Mouse (Mus musculus) cerebellum, adult 2 months (tissue): ENCODE measurements around the gene Fndc3a.
A peak's percentile ranks its signal among the peaks of the same experiment; 100 is the strongest.

ENCODE experiments used
- CTCF ChIP-seq: fragments of 200-500 bp; IDR thresholded peaks from 2 replicates; pipeline ENCODE4 v1.5.1; 2011; ENCODE audit warnings: low read depth, mild to moderate bottlenecking, control low read depth, low read length, moderate library complexity, borderline replicate concordance; ENCODE audit not compliant: insufficient read depth
- POLR2A ChIP-seq: fragments of 200-500 bp; IDR thresholded peaks from 2 replicates; pipeline ENCODE4 v1.6.1; 2011; ENCODE audit warnings: low read length, control low read depth, borderline replicate concordance; ENCODE audit not compliant: insufficient read depth

DNA sequence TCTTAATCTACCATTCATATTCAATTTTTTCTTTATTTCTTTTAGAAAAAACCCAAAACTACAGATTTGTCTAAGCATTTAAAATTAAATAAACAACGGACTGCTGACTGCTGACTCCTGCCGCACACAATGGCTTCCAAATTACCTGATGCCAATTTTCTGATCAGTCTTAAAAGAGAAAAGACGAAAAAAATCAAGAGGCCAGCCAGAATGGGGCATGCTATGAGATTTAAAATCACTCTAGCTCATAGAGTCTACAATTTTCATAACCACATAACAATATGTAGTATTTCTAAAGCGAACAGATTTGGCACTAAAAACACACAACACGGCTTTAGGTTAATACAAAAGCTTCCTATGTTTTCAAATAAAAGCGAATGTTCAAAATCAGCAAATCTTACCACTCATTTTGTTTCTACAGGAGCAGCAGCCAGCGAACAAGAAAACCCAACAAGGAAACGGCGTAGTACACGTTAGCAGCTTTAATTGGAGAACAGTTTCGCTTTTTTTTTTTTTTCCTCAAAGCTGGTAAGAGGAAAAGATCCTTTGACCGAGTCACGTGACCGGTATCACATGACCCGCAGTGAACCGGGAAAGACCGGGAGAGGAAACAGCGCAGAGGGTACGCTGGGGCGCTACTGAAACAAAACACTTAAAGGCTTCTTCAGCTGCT lies 107.1 kb downstream of the Fndc3a start:
- TF ChIP-seq CTCF (no peak), POLR2A (peak; percentile 95; the same call in 1 of the 2 replicates)
